Mouse (Mus musculus) small intestine, adult 2 months (tissue): Measurements from ENCODE around the gene Vwa5b2.

Experiments used
- CTCF ChIP-seq: fragments of 200-500 bp; IDR thresholded peaks from 2 replicates; pipeline ENCODE4 v1.5.1; 2012; ENCODE audit warnings: low read depth, mild to moderate bottlenecking, control low read depth, inconsistent platforms, low read length, moderate library complexity, mixed read lengths; ENCODE audit not compliant: insufficient replicate concordance, insufficient read length; ENCODE audit errors: extremely low read depth
- POLR2A ChIP-seq: fragments of 200-500 bp; IDR thresholded peaks from 2 replicates; pipeline ENCODE4 v1.6.1; 2012; ENCODE audit warnings: low read depth, mild to moderate bottlenecking, control low read depth, inconsistent platforms, low read length, moderate library complexity

DNA sequence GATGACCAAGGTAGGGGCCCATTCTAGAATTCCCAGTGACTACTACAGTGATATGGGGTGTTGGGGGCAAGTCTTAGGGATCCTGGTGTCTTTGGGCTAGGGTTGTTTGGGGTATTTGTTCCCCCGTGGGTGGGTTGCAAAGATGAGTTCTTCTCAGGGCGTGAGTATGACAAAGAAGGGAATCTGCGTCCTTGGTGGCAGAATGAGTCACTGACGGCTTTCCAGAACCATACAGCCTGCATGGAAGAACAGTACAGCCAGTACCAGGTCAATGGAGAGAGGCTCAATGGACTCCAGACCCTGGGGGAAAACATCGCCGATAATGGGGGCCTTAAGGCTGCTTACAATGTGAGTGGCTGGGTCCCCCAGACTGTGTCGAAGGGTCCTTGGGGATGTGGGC lies 54.6 kb downstream of the Vwa5b2 start:
- TF ChIP-seq POLR2A = no peak
- no peak for TF ChIP-seq CTCF
